Mouse (Mus musculus) c-Kit-positive CD71-positive TER-119-positive erythroid progenitor cells, embryonic 14.5 days (primary cell): ENCODE data around the gene Tex22.
A peak's percentile ranks its signal among the peaks of the same experiment; 100 is the strongest.

ENCODE experiments used
- DNase-seq: peaks from one replicate; pipeline ENCODE4 v3.0.0-alpha.2; 2013; ENCODE audit warnings: low spot score

The Tex22 gene

GRCm38 (mm10) chr12:113102461-113102860 is 28.2 kb downstream of the Tex22 start:
- DNase-seq = peak; percentile 59

GRCm38 (mm10) chr12:113103846-113104451 is 29.6 kb downstream of the Tex22 start:
- DNase-seq = no peak

GRCm38 (mm10) chr12:113106386-113106785 is 32.1 kb downstream of the Tex22 start:
- no peak for DNase-seq

DNA sequence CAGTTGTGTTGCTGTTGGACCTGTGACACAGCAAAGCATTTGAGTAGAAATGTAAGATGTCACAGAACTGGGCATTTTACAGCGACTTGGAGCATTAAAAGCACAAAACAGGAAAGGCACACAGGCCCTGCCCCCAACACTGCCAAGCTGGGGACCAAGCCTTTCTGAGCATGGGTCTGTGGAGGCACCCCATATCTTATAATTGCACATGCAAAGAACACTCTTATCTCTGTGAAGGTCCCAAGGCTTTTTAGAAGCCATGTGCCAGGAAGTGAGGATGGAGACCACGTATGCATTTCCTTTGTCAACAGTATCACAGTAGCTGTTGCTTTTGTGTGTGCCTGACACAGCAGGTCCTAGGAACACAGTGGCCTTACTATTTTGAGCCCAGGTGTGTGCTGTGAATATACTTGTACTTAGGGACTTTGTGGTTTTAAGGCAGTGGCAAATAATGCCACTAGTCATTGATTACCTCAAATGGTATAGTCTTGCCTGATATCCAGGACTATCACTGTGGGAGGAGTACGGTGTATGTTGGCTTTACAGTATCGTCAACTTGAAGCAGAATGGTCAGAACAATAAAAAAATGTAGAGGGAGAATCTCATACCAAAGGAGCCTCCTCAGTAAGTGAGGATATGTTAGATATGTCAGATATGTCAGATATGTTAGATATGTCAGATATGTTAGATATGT is 33.3 kb downstream of the Tex22 start:
- peak; percentile 81 for DNase-seq

DNA sequence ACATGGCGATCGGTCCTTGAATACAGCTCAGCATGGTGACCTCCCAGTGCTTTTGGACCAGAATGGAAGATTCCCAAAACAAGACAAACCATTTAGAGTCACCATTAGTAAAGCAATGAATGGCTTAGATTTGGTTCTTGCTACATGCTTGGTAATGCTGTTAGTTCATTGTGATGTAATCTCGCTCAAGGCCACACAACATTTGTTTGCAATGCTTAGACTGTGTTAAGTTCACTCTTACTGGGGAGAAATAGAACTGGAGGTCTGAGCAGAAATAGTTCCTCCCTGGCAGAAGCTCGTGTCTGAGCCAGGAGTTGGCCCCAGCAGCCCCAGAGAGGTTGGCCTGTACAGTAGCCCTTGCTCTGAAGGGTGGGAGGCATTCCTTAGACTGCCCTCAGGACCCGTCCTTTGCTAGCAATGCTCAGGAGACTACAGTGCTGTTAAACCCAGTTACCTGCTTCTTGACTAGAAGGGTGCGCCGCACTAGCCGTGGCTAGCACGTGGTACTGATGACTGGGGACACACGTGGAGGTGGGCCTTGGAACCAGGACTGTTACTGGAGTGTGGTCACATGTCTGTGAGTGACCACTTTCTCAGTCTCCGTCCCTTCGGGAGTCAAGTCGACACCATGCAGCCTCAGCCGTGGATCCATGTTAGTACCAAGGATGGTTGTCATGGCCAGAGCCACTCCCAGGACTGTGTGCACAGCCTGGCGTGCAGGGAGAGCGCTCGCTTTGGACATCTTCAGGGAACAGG is 34.4 kb downstream of the Tex22 start:
- DNase-seq = no peak

DNA sequence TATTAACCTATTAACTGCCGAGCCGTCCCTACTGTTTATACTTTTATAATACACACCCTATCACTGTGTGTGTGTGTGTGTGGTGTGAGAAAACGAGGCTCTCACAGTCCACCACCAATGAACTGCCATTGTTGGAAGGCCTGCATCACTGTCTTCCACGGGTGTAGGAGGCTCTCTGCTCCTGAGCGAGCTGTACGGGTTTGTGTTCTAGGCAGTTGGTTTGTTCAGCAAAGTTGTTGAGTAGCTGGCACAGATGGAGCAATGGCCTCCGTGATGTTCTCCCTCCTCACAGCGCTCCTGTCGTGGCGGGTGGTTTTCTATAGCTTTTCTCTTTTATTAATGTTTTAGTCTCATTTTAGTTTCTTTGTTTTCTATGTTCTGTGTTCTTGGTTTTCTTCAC is 35.5 kb downstream of the Tex22 start:
- no peak for DNase-seq

- DNase-seq = no peak
These were observed 39.8 kb downstream of the Tex22 start for GRCm38 (mm10) chr12:113114141-113114540.

- DNase-seq = no peak
These were observed 40.7 kb downstream of the Tex22 start for GRCm38 (mm10) chr12:113114856-113115538.

DNA sequence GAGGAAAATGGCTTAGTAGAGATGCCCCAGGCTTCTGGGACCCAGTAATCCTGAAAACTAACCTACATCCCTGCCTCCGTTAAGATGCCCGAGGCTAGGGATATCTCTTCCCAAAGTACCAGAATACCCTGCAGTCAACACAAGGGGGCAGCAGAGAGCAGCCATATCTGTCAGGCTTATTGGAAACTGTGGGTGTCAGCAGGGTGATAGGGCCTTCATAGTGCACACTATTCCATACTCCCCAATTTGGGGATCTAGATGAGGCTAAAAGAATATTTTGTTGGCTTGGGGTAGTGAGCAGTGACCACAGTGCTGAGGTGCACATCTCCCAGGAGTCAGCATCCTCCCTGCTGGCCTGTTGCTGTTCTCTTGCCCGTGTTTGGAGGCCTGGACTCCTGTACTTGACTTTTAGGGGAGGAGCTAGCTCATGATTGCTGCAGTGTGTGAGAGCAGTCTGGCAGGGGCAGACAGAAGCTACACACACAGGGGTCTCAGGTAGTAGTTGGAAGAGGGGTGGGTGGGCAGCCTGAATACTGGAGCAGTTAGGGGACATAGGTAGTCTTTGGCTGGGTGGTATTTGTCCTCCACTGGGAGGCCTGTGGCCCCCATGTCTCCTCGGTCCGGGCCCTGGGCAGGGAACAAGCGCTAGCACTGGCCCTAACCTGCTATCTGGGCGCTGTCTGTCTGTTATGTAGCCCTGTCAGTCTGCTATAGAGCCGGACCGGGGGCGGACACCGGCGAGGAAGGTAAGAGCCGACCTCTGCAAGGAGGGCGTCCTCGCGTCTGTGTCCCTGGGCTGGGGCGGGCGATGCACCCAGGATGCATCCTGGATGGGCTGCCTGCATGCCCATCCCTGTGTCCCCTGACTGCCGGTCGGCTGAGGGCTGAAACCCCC is 45.5 kb downstream of the Tex22 start:
- DNase-seq = peak; percentile 82

DNA sequence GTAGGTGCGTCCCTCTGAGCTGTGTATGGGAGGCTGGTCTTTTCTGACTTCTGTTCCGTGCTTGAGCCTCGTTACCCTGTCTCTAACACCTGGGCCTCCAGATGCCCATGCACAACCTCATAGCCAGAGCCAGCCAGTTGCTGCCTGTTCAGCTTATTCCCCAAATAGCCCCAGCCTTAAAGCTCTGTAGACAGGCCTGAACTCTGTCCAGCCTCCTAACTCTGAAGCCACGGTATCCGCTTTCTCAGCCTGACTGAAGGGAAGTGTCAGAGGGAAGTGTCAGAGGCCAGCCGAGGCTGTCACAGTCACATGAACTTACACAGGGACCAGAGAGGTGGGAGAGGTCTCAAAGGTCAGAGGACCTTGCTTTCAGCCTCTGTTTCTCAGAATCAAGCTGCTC is 50.4 kb downstream of the Tex22 start:
- no peak for DNase-seq

- DNase-seq = no peak
These were observed 56.4 kb downstream of the Tex22 start for GRCm38 (mm10) chr12:113130732-113131131.

- DNase-seq = no peak
These were observed 57.3 kb downstream of the Tex22 start for GRCm38 (mm10) chr12:113131601-113132000.

DNA sequence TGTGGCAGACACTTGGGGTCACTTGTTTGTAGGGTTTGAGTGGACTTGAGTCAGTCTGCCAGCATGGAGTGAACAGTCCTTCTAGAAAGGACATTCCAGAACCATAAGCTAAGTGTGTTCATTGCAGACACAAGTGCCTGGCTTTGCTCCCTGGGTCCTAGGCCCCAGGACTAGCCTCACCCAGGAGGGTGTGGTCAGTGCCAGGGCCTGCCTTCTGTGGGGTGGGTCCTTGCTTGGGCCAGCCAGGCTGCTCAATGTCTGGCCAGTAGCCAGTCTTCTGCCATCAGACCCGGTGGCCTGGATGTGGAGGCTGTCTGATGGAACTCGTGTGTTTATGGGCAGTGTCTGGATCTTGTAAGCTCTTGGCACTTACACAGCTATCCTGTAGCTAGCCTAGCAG is 58.3 kb downstream of the Tex22 start:
- DNase-seq = no peak

GRCm38 (mm10) chr12:113133260-113133659 is 59.0 kb downstream of the Tex22 start:
- DNase-seq = no peak

DNA sequence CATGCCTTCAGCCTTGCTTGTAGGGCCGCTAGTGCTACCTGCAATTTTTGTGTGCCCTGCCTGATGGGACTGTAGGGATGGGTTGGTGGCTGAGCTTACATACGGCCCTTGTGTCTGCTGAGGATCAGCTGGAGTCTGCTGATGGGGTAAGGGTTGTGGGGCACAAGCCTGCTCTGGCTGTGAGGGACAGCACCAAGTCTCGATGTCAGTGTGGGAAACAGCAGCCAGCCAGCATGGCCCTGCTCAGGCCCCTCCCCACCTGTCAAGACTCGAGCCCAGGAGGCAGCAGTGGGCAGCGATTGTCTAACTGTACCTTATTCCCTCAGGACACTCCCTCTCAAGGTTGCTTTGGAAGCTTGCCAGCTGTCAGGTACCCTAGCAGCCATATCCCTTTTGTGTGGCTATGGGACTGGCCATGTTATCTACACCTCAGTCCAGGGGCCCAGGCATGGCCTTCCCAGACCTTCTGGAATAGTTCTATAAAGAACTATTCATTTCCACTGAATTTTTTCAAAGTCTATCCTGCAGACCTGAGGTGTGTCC is 59.6 kb downstream of the Tex22 start:
- DNase-seq = no peak

GRCm38 (mm10) chr12:113134502-113134901 is 60.2 kb downstream of the Tex22 start:
- no peak for DNase-seq

GRCm38 (mm10) chr12:113135401-113135800 is 61.1 kb downstream of the Tex22 start:
- no peak for DNase-seq

DNA sequence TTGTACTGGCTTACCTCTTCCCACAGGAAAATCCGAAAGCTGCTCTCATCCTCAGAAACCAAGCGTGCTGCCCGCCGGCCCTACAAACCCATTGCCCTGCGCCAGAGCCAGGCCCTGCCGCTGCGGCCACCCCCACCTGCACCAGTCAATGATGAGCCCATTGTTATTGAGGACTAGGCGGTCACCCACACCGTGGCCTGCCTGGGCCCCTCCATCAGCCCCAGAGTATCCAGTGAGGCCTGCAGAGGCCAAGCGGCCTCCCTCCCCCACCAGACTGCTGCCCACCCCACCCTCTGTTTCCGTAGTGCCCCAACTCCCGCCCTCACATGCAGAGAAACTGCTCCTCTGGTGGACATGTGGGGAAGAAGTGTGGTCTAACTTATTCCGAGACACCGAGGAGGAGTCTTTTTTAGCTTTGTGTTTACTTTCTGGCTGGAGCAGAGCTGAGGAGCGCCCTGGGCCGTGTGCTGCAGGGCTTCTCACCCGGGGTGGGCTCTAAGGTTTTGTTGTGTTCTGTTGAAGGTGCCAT is 62.3 kb downstream of the Tex22 start:
- no peak for DNase-seq

- no peak for DNase-seq
These were observed 63.2 kb downstream of the Tex22 start for GRCm38 (mm10) chr12:113137260-113138213.

GRCm38 (mm10) chr12:113138291-113138690 is 64.0 kb downstream of the Tex22 start:
- DNase-seq = no peak
